Mouse (Mus musculus) lung, postnatal 25 days (tissue): ENCODE results near the gene Parp8.

ENCODE experiments used
- DNase-seq: peaks from one replicate; pipeline ENCODE4 v3.0.0; 2022; ENCODE audit warnings: low spot score

Parp8 gene

DNA sequence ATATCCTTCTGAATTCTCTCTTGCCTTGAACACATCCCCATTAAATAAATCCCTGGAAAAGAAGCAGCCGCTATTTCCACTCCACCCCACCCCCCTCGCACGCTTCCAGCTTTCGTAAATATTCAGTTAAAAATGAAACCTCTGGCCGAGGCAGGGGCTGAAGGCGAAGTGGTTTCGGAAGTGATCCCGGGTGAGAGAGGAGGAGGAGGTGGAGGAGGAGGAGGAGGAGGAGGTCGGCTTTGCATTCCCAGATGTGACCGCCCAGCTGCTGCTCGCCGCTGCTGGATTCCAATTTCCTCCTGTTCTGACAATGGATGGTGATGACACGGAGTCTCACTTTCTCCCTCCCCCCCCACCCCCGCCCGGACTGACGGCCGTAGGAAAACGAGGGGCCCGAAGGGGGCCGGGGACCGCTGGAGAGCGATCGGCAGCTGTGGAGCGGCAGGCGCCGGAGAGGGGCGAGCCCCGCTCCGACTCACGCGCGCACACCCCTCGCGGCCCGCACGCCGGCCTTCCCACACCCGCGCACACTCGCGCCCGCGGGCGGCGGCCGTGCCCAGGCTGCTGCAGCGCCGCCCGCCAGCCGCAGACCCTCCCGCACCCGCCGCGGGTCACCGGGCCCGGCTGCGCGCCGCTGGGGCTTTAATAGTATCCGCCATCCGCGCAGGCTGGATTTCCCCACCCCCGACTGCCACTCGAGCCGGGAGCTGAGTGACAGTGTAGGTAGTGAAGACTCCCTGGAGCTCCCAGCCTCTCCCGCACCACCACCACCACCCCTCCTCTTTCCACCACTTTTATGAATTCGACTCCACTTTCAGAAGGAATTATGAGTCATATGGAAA lies at the start of gene Parp8:
Gene Parp8 (minus strand): TSS at position 312 of the 842 bp plus-strand sequence.
- DNase-seq = peak; percentile 36

DNA sequence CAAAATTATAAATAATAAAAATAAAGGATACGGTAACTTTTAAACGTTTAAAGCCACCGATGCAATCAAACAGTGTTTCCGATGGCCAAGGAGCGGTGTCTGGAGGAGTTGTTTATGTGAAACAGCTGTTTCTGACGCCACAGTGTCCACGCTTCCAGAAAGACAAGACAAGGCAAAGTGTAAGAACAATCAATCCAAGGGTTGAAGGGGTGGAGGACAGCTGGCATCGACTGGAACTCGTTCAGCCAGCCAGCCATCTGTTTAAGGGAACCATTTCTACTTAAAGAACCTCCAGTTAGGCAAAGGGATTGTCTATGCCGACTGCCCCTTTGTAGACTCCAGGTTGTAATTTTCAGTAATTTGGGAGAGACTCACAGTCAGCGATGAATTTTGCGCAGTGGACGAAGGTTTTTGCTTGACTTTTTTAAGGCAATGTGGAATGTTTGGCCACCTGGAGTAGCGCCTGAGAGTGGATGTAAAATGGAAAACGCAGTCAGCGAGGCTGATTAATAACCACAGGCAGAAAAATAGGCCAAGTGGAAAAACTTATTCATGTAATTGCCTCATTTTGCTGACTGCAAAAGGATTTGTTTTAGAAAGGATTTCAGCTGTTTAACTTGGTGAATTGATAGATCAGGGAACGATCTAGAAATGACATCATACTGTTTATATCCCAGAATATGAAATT lies 37.4 kb upstream of the Parp8 start:
- DNase-seq = peak; percentile 18

DNA sequence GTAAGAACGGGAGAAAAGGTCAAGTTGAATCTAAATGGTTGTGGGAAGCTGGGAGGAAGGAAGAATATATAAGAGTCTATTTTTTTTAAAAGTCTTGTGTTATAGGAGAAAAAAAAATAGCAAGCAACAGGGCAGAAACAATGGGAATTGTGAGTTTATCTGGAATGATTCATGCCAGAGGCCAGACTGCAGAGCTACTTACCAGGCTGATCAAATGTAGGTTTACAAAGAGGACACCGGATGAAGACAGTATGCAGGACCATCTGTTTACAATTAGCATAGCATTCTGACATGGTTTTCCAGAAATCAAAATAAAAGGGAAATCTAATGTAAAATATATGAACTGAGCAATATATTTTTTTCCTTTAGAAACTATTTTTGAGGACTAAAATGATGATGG lies 31.1 kb upstream of the Parp8 start:
- no peak for DNase-seq

DNA sequence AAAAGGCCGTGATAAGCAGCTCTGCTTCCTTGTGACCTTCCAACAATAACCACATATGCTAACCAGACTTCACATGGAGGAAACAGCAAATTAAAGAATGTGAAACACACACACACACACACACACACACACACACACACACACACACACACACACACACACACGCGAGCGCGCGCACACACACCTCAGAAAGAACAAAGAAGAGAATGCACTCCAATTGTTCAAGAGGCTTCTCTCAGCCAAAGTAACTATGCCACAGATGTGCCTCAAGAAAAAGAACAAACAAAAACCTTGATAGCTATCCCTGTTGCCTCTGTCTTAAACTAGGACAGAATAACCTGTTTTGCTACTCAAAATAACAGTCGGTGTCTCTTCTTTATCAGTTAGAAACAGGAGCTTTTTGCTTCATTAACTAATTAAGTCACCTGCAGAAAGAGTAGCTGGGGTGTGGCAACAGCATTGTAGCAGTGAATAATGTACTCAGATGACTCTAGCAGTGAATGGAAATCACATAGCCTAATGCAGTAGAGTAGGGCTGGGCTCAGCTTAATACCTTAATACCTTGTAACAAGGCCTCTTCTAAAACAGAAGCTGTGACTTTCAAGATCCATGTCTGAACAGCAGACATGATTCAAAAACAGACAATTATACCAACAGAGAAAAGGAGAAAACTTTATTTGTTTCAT lies 29.6 kb upstream of the Parp8 start:
- DNase-seq = no peak

DNA sequence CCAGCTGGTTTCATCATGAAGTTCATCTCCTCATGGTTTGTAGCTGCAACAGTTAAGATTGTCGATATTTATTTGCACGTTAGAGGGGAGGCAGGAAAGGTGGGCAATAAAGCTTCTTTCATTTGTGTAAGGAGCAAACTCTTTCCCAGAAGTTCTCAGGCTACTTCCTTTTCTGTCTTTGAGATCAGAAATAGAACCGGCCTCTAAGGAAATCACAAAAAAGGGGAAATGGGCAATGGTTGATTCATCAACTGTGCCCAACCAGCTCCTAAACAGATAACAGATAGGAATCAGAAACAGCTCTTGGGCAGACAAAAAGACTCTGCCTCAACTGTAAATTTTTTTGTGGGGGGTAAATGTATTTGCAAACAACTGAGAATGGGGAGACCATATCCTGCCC lies 27.4 kb upstream of the Parp8 start:
- DNase-seq = no peak

DNA sequence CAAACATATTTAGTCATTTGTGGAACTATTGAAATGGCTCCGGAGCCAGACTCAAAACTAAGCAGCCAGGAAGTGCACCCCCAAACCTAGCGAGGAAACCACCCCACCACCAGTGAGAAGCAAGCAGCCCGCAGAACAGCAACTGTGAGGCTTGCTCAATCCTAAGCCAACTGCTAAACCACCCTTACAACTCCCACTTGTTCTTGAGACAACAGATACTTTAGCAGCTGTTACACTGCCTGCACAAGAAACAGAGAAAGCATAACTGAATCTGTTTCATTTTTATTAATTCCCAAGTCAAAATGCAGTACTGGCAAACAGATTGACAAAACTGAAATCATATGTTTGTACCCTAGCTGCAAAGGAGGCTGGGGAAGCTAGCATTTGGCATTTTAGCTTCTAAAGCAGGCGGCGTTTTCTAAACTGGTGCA lies 23.2 kb upstream of the Parp8 start:
- DNase-seq = peak; percentile 24

DNA sequence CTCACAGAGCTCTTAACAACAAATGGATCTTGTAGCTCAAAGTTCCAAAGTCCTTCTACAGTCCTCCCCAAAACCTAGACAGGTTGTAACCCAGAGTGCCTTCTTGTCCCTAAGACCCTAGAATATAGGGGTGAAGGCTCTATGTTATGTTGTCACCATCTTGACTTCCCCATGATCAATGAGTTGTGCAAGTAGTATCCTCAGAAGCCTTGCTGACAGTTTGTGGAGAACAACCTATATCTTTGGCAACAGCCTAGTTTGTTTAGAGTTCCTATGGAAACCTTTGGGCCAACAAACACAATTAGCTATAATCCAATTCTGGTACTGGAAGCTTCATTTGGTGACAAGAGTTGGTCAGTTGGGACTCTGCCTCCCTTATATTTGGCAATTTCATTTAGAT lies 18.2 kb upstream of the Parp8 start:
- DNase-seq = no peak

DNA sequence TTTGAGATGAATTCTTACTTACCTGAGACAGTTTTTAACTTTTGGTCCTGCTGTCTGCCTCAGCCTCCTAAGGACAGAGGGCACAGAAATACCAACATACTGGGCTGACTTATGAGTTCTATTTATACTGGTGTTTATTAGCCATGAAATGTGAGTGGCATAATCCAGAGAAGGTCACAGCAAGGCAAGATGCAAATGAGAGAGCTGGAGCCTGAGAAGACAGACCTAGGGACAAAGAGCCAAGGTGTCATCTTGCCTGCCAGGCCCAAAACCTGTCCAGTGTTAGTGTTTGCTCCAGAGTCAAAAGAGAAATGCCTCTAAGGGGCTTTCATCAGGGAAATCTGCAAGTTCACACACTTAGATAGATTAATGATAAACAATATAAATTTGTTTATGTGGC lies 15.7 kb upstream of the Parp8 start:
- DNase-seq = no peak

DNA sequence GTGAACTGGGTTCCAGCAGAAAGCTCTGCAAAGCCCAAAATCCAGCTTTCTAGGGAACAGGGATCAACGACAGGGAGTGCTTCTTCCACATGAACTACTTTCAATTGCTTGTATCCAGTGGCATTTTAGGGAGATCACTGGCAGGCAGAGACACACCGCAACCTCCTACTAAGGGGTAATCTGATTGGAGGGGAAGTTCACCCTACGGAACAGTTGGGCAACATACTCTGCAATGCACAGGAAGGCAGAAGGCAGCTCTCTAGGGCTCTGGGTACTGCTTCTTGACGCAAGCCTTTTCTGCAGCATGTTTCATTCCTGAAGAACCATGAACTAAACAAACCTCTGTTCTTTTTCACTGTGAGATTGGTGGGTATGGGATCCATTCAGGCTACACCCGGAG lies 10.9 kb upstream of the Parp8 start:
- DNase-seq = peak; percentile 21

DNA sequence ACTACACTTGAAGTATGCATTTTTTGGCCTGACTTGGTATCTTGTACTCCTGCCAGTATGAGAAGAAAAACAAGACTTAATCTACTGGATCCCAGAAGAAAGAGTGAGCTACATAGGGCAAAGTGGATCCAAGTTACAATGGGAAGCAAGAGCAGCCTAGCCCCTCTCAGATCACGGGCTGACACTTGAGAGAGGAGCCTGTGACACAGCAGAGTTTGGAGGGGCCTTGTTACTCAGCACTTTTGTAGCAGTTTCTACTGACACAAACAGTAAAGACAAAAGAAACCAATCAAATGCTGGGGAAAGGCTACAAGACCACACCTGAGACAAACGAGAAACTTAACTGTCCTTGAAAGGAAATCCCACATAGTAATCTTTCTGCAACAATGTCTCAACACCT lies 9.8 kb upstream of the Parp8 start:
- no peak for DNase-seq

DNA sequence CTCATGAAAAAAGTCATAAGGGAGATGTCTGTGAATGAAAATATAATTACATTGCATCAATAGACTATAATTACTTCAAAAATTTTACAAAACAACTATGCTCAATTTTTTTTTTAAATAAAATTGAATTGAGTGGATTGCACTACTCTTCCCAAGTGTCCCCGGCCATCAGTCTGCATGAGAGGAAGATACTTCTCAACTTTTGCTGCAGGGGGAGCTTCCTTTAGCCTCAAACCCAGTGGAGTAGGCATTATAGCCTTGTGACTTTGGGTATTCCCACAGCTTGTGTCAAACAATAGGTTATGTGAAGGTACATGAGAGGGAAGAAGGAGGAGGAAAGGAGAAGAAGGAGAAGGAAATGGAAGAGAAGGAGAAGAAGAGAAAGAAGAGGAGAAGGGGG lies 9.3 kb upstream of the Parp8 start:
- no peak for DNase-seq

DNA sequence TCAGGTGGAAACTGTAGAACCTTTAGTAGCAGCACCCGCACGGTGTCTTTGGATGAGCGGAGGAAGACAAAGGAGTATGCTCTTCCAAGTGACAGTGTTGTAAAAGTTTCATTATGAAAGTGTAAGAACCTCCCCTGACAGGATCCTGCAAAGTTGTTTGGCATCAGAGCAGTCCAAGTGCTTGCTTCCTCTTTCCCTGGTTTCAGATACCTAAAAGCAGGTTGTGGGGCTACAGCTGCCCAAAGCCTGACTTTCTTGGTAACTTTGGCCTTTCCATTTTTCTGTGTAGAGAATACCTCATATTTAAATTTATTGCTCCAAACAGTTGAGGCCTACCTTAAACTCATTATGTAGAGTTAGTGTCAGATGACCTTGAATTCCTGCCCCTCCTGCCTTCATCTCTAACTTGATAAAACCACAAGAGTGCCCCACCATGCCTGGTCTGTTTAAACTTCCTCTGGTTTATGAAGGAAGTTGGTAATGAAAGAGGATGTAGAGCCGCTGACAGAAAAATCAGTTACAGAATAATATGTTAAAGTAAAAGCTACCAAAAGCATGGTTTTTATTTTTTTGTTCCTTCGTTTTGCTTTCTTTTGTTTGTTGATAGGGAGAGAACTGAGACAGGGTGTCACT lies 8.5 kb upstream of the Parp8 start:
- DNase-seq = peak; percentile 16

DNA sequence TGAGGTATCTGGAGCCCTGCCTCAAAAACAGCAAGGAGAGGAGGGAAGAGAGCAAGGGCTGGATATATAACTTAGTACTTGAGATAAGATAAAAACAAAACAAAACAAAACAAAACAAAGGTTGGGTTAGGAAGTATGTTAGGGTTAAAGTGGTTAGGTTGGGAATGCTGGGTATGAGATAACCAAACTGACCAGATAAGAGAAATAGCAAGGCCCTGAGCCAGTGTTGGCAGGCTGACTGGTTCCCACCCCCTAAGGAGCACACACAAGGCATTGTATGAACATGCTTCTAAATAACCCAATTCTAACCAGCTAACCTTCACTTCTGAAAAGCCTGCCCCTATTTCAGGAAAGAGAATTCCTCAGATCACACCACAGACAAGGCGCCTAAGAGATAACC lies 7.1 kb upstream of the Parp8 start:
- DNase-seq = no peak

DNA sequence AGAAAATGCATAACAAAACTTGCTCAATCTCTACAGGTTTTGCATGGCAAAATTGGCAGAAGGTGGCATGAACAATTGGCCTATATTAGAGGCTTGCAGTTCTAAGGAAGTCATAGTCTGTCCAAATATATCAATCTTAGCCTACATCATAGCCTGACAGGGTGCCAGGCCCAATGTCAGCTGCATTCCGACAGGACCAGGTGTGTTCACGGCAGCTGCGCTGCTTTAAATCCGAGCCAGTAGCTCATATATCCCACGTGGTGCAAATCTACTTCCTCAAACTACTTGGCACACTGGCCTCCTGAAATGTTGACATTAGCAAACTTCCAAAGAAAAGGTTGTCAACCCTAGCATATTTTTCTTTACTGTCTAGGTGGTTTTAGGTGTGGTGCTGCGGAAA lies 6.2 kb upstream of the Parp8 start:
- peak; percentile 35 for DNase-seq

DNA sequence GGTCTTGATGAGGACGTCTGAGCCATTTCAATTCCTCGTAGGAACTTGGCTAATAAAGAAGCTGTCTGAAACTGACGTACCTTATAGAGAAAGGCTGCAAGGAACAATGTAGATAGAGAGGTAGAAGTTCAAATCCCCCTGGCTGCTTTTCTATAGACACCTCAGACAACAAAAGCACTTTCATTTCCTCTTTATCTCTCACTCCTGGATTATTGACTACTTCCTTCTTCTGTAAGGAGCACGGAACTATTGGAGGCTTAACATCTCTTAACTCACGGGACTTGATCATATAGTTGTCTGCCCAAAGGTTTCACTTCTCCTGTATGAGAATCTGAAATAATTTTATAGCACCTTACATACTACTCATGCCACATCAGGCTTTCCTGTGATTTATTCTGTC lies 2.9 kb upstream of the Parp8 start:
- DNase-seq = peak; percentile 11

DNA sequence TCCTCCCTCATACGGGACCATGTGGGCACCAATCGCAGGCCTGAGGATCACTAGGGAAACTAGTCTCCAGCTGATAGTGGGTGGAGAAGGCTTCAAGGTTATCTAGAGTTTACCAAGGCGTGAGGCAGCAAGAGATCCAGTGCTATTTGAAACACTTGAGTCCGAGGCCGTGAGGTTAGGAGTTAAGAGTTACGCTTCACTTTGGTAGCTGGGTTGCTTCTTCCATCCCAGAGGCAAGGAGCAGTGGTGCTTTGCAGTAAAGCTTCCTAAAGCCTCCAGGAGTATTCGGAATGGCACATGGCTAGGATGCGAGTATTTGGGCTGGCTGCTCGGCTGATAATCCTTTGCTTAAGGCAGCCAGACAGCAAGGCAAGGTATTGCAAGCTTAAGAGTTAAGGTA lies 2.0 kb upstream of the Parp8 start:
- no peak for DNase-seq

DNA sequence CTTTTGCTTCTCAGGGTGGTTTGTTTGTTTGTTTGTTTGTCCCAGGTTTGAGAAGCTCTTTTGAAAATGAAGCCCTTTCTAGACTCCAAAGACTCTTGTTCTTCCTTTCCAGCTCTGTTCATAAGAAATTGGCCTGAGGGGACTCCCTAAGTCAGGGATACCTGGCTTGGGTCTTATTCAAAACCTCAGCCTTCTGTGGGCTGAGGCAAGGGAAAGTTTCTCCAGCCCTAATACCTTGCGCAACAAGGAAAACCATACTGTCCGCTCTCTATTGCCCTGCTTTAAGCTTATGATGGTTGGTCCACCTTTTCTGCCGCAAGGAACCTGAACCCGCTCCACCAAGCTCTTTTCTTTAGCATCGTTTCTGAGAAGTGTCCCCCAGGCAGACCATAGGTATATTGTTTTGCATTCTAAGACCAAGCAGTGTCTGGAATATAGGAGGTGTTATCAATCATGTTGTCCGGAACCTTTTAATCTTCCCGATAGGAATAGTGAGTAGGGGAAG lies 991 bp upstream of the Parp8 start:
- DNase-seq = no peak

DNA sequence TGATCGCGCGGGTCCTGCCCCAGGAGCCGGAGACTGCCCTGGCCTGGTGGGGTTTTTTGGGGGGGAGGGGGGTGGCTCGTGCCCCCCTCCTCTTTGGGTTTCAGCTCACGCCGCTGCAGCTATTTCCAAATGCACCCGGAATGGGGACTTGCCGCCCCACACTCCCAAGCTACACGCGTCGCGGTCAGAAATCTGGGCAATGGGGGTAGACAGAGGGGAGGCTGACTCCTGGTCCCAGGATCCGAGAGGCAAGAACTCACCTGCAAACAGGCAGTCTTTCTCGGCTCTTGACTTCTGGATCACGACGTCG lies 466 bp downstream of the Parp8 start:
- DNase-seq = no peak

DNA sequence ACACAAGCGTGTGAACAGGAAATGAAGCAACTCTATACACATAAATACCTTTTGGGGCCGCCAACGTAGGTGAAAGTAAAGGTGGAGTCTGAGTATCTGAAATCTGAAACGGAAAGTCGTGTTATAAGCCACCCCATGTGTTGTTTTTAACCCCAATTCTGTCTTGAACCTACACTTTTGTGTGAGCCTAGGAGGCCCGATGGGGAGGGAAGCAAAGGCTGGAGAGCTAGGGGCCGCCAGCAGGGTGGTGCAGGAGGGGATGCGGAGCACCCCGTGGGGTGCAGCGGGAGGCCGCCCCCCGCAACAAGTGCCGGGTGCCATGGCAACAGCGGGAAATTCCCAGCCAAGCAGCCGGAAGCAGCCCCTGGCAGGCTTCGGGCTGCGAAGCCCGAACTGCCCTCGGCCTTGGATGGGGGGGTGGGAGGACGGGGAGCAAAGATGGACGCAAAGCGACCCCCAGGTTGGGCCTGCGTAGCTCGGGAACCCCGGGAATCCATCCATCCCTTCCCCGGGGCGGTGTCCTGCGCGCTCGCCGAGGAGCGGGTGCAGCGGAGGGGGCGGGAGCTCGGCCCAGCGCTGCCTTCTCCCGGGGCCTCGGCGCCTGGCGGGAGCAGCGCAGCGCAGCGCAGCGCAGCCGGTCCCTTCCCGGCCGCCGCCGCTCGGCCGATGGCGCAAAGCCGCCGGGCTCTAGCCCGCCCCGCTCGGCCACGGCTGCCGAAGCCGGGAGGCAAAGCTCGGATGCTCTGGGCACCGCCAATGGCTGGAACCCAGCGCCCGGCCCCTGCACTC lies 1.0 kb downstream of the Parp8 start:
- peak; percentile 64 for DNase-seq

DNA sequence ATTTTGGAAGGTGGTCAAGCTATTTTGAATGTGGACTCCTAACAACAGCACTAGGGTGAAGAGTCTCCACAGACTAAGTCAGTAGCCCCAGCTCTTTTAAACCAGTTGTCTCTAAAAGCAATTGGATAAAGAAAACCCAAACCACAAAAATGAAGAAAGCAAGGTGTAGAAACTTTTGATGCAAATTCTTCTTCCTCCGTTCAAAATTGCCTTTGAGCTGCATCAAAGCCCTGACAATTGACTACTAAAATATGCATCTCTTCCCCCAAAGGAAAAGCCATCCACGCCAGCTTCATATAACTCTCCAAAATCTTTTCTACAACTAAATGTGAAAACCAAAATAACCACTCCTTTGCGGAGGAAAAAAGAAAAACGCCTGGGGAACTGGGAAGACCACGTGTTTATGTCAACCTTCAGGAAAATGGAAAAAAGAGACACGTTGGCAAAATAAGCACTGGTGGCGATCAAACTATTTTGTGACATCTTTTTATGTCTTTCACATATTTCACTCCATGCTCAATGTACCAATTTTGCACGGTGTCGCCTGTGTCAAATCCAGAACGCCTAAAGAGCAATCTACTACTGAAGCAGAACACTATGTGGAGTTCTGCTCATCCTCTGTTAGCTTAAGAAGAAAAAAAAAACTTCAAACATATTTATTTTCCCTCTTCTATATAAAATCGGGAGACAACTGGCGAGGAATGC lies 1.8 kb downstream of the Parp8 start:
- no peak for DNase-seq

DNA sequence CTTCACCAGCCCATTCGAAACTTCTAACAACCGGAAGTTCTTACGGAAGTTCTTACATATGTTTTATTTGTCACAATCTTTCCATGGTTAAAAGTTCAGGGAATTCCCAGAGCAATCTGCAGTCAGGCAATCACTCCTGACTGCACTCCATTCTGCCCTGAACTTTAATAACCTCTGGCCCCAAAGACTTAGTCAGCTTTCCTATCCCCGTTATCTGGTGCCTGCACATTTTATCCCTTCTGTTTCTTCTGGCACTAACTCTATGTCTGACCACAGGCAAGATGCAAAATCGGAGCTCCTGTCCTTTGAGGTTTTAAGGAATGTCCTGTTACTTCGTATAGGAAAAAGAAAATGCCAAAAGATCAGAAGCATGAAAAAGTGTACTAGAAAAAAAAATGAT lies 4.7 kb downstream of the Parp8 start:
- no peak for DNase-seq
